Mouse (Mus musculus): ENCODE measurements around the gene Fam83e. TPM values are rescaled to one million over a fixed set of nuclear protein-coding genes. Genes with fewer than 3 reads are reported as not detected.

Fam83e gene
- polyA plus RNA-seq, 1 experiment from 2014 or later, result 1.7 TPM

GRCm38 (mm10) chr7:45682144-45683126, 38.6 kb upstream of the Fam83e start:
- Histone ChIP-seq H3K4me3 (ENCODE audit: low read depth, low read length) (no peak overlapping the region), H3K27me3 (replicated peaks; ENCODE audit: insufficient read depth, low read length) (no peaks in the 10 kb centered on the region), H3K4me1 (ENCODE audit: insufficient read depth, low read depth, low read length) (peaks cover 11% of the 10 kb centered on the region; the same call in 1 of the 2 replicates), H3K4me2 (replicated peaks; ENCODE audit: low read depth, low read length) (peak overlapping the region; percentile 38), H3K36me3 (ENCODE audit: insufficient read depth, low read length) (no peaks in the 10 kb centered on the region), H3K9me3 (ENCODE audit: low read length) (no peaks in the 10 kb centered on the region), H3K27ac (ENCODE audit: low read length) (peak overlapping the region; percentile 89), H3K9ac (replicated peaks; ENCODE audit: low read depth) (no peak overlapping the region)
- peak; percentile 94 for DNase-seq (ENCODE audit: low spot score)
- WGBS, result 28% methylated on average over 14 of the region's 14 CpGs
- ATAC-seq, result peak; percentile 68
- TF ChIP-seq EP300 (IDR thresholded peaks at IDR 0.05), result peak; percentile 51
- peak; percentile 99 for TF ChIP-seq CTCF (IDR thresholded peaks at IDR 0.05)

GRCm38 (mm10) chr7:45683396-45684050, 37.5 kb upstream of the Fam83e start, which contains the start of gene Ntn5:
TSS of gene Ntn5 (plus strand) at chr7:45684022.
- no peaks in the 10 kb centered on the region for H3K27me3 ChIP-seq (replicated peaks; ENCODE audit: insufficient read depth, low read length)
- H3K4me3 ChIP-seq (ENCODE audit: low read depth, low read length), result no peak within 1 kb of the TSS
- H3K4me1 ChIP-seq (ENCODE audit: insufficient read depth, low read depth, low read length), result peaks cover 11% of the 10 kb centered on the region; the same call in 1 of the 2 replicates
- DNase-seq (ENCODE audit: low spot score) (no peak), ATAC-seq (no peak)
- 0 out of 2 replicates have a peak within 1 kb of the TSS, but pooled peaks have one; percentile 2 for H3K27ac ChIP-seq (ENCODE audit: low read length)
- no peak within 1 kb of the TSS for H3K9ac ChIP-seq (replicated peaks; ENCODE audit: low read depth)
- no peaks in the 10 kb centered on the region for H3K36me3 ChIP-seq (ENCODE audit: insufficient read depth, low read length)
- TF ChIP-seq CTCF (IDR thresholded peaks at IDR 0.05) (no peak), EP300 (IDR thresholded peaks at IDR 0.05) (no peak)
- peak within 1 kb of the TSS; percentile 38; the same call in 1 of the 2 replicates for H3K4me2 ChIP-seq (replicated peaks; ENCODE audit: low read depth, low read length)
- no peaks in the 10 kb centered on the region for H3K9me3 ChIP-seq (ENCODE audit: low read length)
- 83% methylated on average over 7 of the region's 7 CpGs for WGBS

GRCm38 (mm10) chr7:45685811-45686210, 35.2 kb upstream of the Fam83e start:
- Histone ChIP-seq H3K27ac (ENCODE audit: low read length) (no peak overlapping the region), H3K9me3 (ENCODE audit: low read length) (no peaks in the 10 kb centered on the region), H3K9ac (replicated peaks; ENCODE audit: low read depth) (no peak overlapping the region), H3K36me3 (ENCODE audit: insufficient read depth, low read length) (no peaks in the 10 kb centered on the region), H3K4me2 (replicated peaks; ENCODE audit: low read depth, low read length) (no peak overlapping the region), H3K4me3 (ENCODE audit: low read depth, low read length) (no peak overlapping the region), H3K4me1 (ENCODE audit: insufficient read depth, low read depth, low read length) (peaks cover 8% of the 10 kb centered on the region; the same call in 1 of the 2 replicates), H3K27me3 (replicated peaks; ENCODE audit: insufficient read depth, low read length) (no peaks in the 10 kb centered on the region)
- no peak for ATAC-seq
- 27% methylated on average over 10 of the region's 10 CpGs for WGBS
- TF ChIP-seq CTCF (IDR thresholded peaks at IDR 0.05), result no peak
- no peak for TF ChIP-seq EP300 (IDR thresholded peaks at IDR 0.05)
- DNase-seq (ENCODE audit: low spot score), result no peak

- H3K9me3 ChIP-seq (ENCODE audit: low read length), result no peaks in the 10 kb centered on the region
- TF ChIP-seq EP300 (IDR thresholded peaks at IDR 0.05) (0 out of 2 replicates have a peak, but pooled peaks have one; percentile 14), CTCF (IDR thresholded peaks at IDR 0.05) (no peak)
- H3K27me3 ChIP-seq (replicated peaks; ENCODE audit: insufficient read depth, low read length), result no peaks in the 10 kb centered on the region
- DNase-seq (ENCODE audit: low spot score) (no peak), ATAC-seq (no peak)
- H3K4me3 ChIP-seq (ENCODE audit: low read depth, low read length), result no peak overlapping the region
- no peak overlapping the region for H3K4me2 ChIP-seq (replicated peaks; ENCODE audit: low read depth, low read length)
- H3K27ac ChIP-seq (ENCODE audit: low read length), result no peak overlapping the region
- H3K9ac ChIP-seq (replicated peaks; ENCODE audit: low read depth), result no peak overlapping the region
- 53% methylated on average over 3 of the region's 3 CpGs for WGBS
- no peaks in the 10 kb centered on the region for H3K36me3 ChIP-seq (ENCODE audit: insufficient read depth, low read length)
- peaks cover 5% of the 10 kb centered on the region; the same call in 1 of the 2 replicates for H3K4me1 ChIP-seq (ENCODE audit: insufficient read depth, low read depth, low read length)
These were observed 34.2 kb upstream of the Fam83e start for GRCm38 (mm10) chr7:45686841-45687240.

GRCm38 (mm10) chr7:45689099-45689498, 31.9 kb upstream of the Fam83e start:
- H3K36me3 ChIP-seq (ENCODE audit: insufficient read depth, low read length), result no peaks in the 10 kb centered on the region
- no peaks in the 10 kb centered on the region for H3K4me1 ChIP-seq (ENCODE audit: insufficient read depth, low read depth, low read length)
- H3K27ac ChIP-seq (ENCODE audit: low read length), result no peak overlapping the region
- ATAC-seq (no peak), DNase-seq (ENCODE audit: low spot score) (no peak)
- WGBS, result 63% methylated on average over 6 of the region's 6 CpGs
- H3K4me3 ChIP-seq (ENCODE audit: low read depth, low read length), result no peak overlapping the region
- H3K9me3 ChIP-seq (ENCODE audit: low read length), result no peaks in the 10 kb centered on the region
- H3K9ac ChIP-seq (replicated peaks; ENCODE audit: low read depth), result no peak overlapping the region
- TF ChIP-seq EP300 (IDR thresholded peaks at IDR 0.05) (no peak), CTCF (IDR thresholded peaks at IDR 0.05) (no peak)
- H3K27me3 ChIP-seq (replicated peaks; ENCODE audit: insufficient read depth, low read length), result no peaks in the 10 kb centered on the region
- H3K4me2 ChIP-seq (replicated peaks; ENCODE audit: low read depth, low read length), result no peak overlapping the region

GRCm38 (mm10) chr7:45689800-45690199, 31.2 kb upstream of the Fam83e start:
- TF ChIP-seq CTCF (IDR thresholded peaks at IDR 0.05) (no peak), EP300 (IDR thresholded peaks at IDR 0.05) (no peak)
- DNase-seq (ENCODE audit: low spot score), result no peak
- ATAC-seq, result no peak
- Histone ChIP-seq H3K9me3 (ENCODE audit: low read length) (no peaks in the 10 kb centered on the region), H3K9ac (replicated peaks; ENCODE audit: low read depth) (no peak overlapping the region), H3K36me3 (ENCODE audit: insufficient read depth, low read length) (no peaks in the 10 kb centered on the region), H3K4me2 (replicated peaks; ENCODE audit: low read depth, low read length) (no peak overlapping the region), H3K27ac (ENCODE audit: low read length) (no peak overlapping the region), H3K4me1 (ENCODE audit: insufficient read depth, low read depth, low read length) (no peaks in the 10 kb centered on the region), H3K4me3 (ENCODE audit: low read depth, low read length) (no peak overlapping the region), H3K27me3 (replicated peaks; ENCODE audit: insufficient read depth, low read length) (no peaks in the 10 kb centered on the region)
- WGBS, result 55% methylated on average over 11 of the region's 11 CpGs

Measured in lung, postnatal 0 days (tissue).